Mouse (Mus musculus) spleen, postnatal 36 days (tissue): ENCODE data around the gene Atp2b2.

Experiments used
- DNase-seq, 2 experiments: peaks; one replicate each; pipeline ENCODE4 v3.0.0; 2022; ENCODE audit warnings: low spot score in 2 of 2, mixed read lengths in 1 of 2

The Atp2b2 gene

GRCm38 (mm10) chr6:113890023-113890857 lies 152.2 kb downstream of the Atp2b2 start:
- DNase-seq = no peak

- no peak for DNase-seq
Observed at GRCm38 (mm10) chr6:113889180-113889579, 153.2 kb downstream of the Atp2b2 start.

GRCm38 (mm10) chr6:113886886-113887285 lies 155.5 kb downstream of the Atp2b2 start:
- no peak for DNase-seq

GRCm38 (mm10) chr6:113884806-113885205 lies 157.6 kb downstream of the Atp2b2 start:
- no peak for DNase-seq

GRCm38 (mm10) chr6:113883225-113883624 lies 159.2 kb downstream of the Atp2b2 start:
- no peak for DNase-seq

GRCm38 (mm10) chr6:113882396-113882795 lies 160.0 kb downstream of the Atp2b2 start:
- no peak for DNase-seq

GRCm38 (mm10) chr6:113881561-113882243 lies 160.7 kb downstream of the Atp2b2 start:
- no peak for DNase-seq

- DNase-seq = no peak
Observed at GRCm38 (mm10) chr6:113879366-113879765, 163.0 kb downstream of the Atp2b2 start.

- DNase-seq = no peak
Observed at GRCm38 (mm10) chr6:113878510-113879128, 163.8 kb downstream of the Atp2b2 start.

- no peak for DNase-seq
Observed at GRCm38 (mm10) chr6:113876585-113876984, 165.8 kb downstream of the Atp2b2 start.

- no peak for DNase-seq
Observed at GRCm38 (mm10) chr6:113875201-113875600, 167.2 kb downstream of the Atp2b2 start.

GRCm38 (mm10) chr6:113872654-113873053 lies 169.8 kb downstream of the Atp2b2 start:
- no peak for DNase-seq

GRCm38 (mm10) chr6:113870775-113871174 lies 171.6 kb downstream of the Atp2b2 start:
- no peak for DNase-seq

GRCm38 (mm10) chr6:113868552-113868951 lies 173.9 kb downstream of the Atp2b2 start:
- DNase-seq = no peak

GRCm38 (mm10) chr6:113865699-113866098 lies 176.7 kb downstream of the Atp2b2 start:
- no peak for DNase-seq

GRCm38 (mm10) chr6:113864812-113865211 lies 177.6 kb downstream of the Atp2b2 start:
- no peak for DNase-seq

- DNase-seq = no peak
Observed at GRCm38 (mm10) chr6:113862955-113863354, 179.5 kb downstream of the Atp2b2 start.

GRCm38 (mm10) chr6:113861938-113862337 lies 180.5 kb downstream of the Atp2b2 start:
- DNase-seq = no peak

GRCm38 (mm10) chr6:113861375-113861770 lies 181.0 kb downstream of the Atp2b2 start:
- no peak for DNase-seq

GRCm38 (mm10) chr6:113860735-113861374 lies 181.6 kb downstream of the Atp2b2 start:
- DNase-seq = no peak

GRCm38 (mm10) chr6:113860023-113860734 lies 182.2 kb downstream of the Atp2b2 start:
- DNase-seq = no peak
